Comparison of ENCODE assay signal across 9 mouse cellular contexts in the genomic region with DNA sequence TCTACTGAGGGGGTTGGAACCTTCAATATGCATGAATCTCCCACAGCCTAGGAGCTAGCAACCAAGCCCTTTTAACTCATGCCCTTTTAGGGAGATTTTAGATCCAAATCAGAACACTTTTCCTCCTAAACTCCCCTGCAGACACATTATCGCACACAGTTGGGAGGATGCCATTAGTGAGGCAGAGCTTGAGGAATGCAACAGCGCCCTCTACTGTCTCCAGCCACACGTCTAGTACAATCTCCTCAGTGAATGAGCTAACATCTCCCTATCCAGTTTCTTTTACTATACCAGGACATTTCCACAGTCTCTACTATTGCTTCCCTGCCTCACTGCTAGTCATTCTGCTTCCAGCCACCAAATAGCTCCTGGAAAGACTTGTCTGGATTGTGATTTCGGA. TPM values are rescaled to one million over a fixed set of nuclear protein-coding genes. Genes with fewer than 3 reads are reported as not detected.
DNase-seq lines count a peak whose midpoint lies in the region; ATAC-seq and TF ChIP-seq lines count a peak whose summit lies in the region.
"Had no signal": no experiment of that assay in that cellular context is flagged by ENCODE, and none has a peak within 500 bp of the region (broad histone marks: within the 10 kb centered on the region; RNA-seq: fewer than 3 reads in every experiment).

No protein-coding gene starts in this region.

- H3K27ac ChIP-seq in heart, embryonic 12.5 days (ENCODE audit: poor library complexity, severe bottlenecking), result no peak overlapping the region
- H3K27ac ChIP-seq in cerebellum, adult 2 months (ENCODE audit: insufficient read depth, low read length), result no peak overlapping the region
- no peak overlapping the region for H3K27ac ChIP-seq in kidney, adult 2 months (ENCODE audit: insufficient read depth, low read depth, low read length)
- H3K27ac ChIP-seq: liver, embryonic 13.5 days had no signal

- H3K4me3 ChIP-seq in heart, embryonic 12.5 days, result no peak overlapping the region
- H3K4me3 ChIP-seq in cerebellum, adult 2 months (replicated peaks; ENCODE audit: insufficient read depth, low read depth, low read length), result no peak overlapping the region
- no peak overlapping the region for H3K4me3 ChIP-seq in kidney, adult 2 months (ENCODE audit: insufficient read depth, low read depth, low read length)
- H3K4me3 ChIP-seq: liver, embryonic 13.5 days had no signal

- no peaks in the 10 kb centered on the region for H3K9me3 ChIP-seq in heart, embryonic 12.5 days (replicated peaks)
- H3K9me3 ChIP-seq: liver, embryonic 13.5 days had no signal

- no peak for TF ChIP-seq POLR2A in cerebellum, adult 2 months (IDR thresholded peaks at IDR 0.05; ENCODE audit: borderline replicate concordance, insufficient read depth, low read length)
- no peak for TF ChIP-seq POLR2A in kidney, adult 2 months (IDR thresholded peaks at IDR 0.05; ENCODE audit: low read depth, low read length)

- H3K4me1 ChIP-seq in heart, embryonic 12.5 days (replicated peaks), result no peaks in the 10 kb centered on the region
- no peaks in the 10 kb centered on the region for H3K4me1 ChIP-seq in cerebellum, adult 2 months (ENCODE audit: control insufficient read depth, insufficient read depth, low read length)
- no peaks in the 10 kb centered on the region for H3K4me1 ChIP-seq in kidney, adult 2 months (ENCODE audit: control insufficient read depth, insufficient read depth, low read length)
- H3K4me1 ChIP-seq: liver, embryonic 13.5 days had no signal

- no peak for ATAC-seq in heart, embryonic 12.5 days (ENCODE audit: insufficient number of reproducible peaks, low FRiP score)
- peak; percentile 88 for ATAC-seq in frontal cortex, adult (ENCODE audit: low TSS enrichment)

- DNase-seq in heart, adult 8-10 months (ENCODE audit: low spot score), result peak; percentile 16
- DNase-seq in cerebellum, adult 2 months, result peak; percentile 40 to 46
- DNase-seq in kidney, adult 2 months, result peak; percentile 41
- peak; percentile 81 to 87 for DNase-seq in left cerebral cortex, postnatal 14 days (ENCODE audit: low spot score in 2 of 2)
- peak; percentile 46 for DNase-seq in neural tube, embryonic 10.5 days (ENCODE audit: extremely low spot score, low spot score)
- peak; percentile 19 to 44 for DNase-seq in urinary bladder, postnatal 36 days (ENCODE audit: low spot score in 2 of 2)
- DNase-seq: liver, embryonic 13.5 days had no signal

- no peaks in the 10 kb centered on the region for H3K36me3 ChIP-seq in heart, embryonic 12.5 days
- no peaks in the 10 kb centered on the region for H3K36me3 ChIP-seq in kidney, adult 2 months (ENCODE audit: control insufficient read depth, insufficient read depth, low read length)
- H3K36me3 ChIP-seq: liver, embryonic 13.5 days had no signal

- TF ChIP-seq CTCF in cerebellum, adult 2 months (IDR thresholded peaks at IDR 0.05; ENCODE audit: borderline replicate concordance, insufficient read depth, low read depth, low read length), result peak; percentile 69
- peak; percentile 73 for TF ChIP-seq CTCF in kidney, adult 2 months (conservative IDR thresholded peaks at IDR 0.05; ENCODE audit: insufficient read depth, insufficient read length, low read depth, low read length)

- 18% methylated on average over 4 of the region's 4 CpGs for WGBS in heart, embryonic 12.5 days
- 15% methylated on average over 4 of the region's 4 CpGs for WGBS in cerebellum, adult 2 months
- WGBS in kidney, adult 2 months, result 11% methylated on average over 4 of the region's 4 CpGs

- no peaks in the 10 kb centered on the region for H3K27me3 ChIP-seq in heart, embryonic 12.5 days (replicated peaks)
- no peaks in the 10 kb centered on the region for H3K27me3 ChIP-seq in cerebellum, adult 2 months (ENCODE audit: control insufficient read depth, insufficient read depth, low read length)
- H3K27me3 ChIP-seq in kidney, adult 2 months (replicated peaks; ENCODE audit: control insufficient read depth, insufficient read depth, low read length), result no peaks in the 10 kb centered on the region
- H3K27me3 ChIP-seq: liver, embryonic 13.5 days had no signal

- intact Hi-C loops in left cerebral cortex, postnatal 14 days (cut with DNase I), result loop anchor here (5.0 kb wide), 1 partner anchor 416 kb away; no protein-coding TSS in a partner anchor

- no peak overlapping the region for H3K4me2 ChIP-seq in heart, embryonic 12.5 days
- H3K4me2 ChIP-seq: liver, embryonic 13.5 days had no signal

- no peak overlapping the region for H3K9ac ChIP-seq in heart, embryonic 12.5 days
- H3K9ac ChIP-seq: liver, embryonic 13.5 days had no signal

RNA-seq across cellular contexts. Expression of a gene that starts 59.3 kb away (rescaled TPM):
- not detected for total RNA-seq in heart, adult 8-10 months (2022)
- polyA plus RNA-seq in heart, embryonic 12.5 days (2016; fragmentation: Nextera tagmentation; extraction: Ambion mirVana), result not detected in 2 replicates
- polyA plus RNA-seq in cerebellum, adult 2 months (2012; rRNA removed), result not detected in 2 replicates
- polyA plus RNA-seq in kidney, adult 2 months (2012; rRNA removed), result not detected in 2 replicates
- total RNA-seq in left cerebral cortex, postnatal 14 days (2021), result not detected
- polyA plus RNA-seq: liver, embryonic 13.5 days had no signal

Comparison
In these comparisons a context has a peak if more than half of its experiments do, and no peak if none do; other contexts are left out.
1. DNase-seq: peak in every context shown above with its lines; median percentile 84 in left cerebral cortex, postnatal 14 days; 46 in neural tube, embryonic 10.5 days; 43 in cerebellum, adult 2 months; 41 in kidney, adult 2 months; 32 in urinary bladder, postnatal 36 days; 16 in heart, adult 8-10 months.